Mouse (Mus musculus) lung, embryonic 15.5 days (tissue): ENCODE data around the gene Dnajc6. TPM values are rescaled to one million over a fixed set of nuclear protein-coding genes. Genes with fewer than 3 reads are reported as not detected.
A peak's percentile ranks its signal among the peaks of the same experiment; 100 is the strongest.

Experiments
- ATAC-seq: fragments of 200-750 bp; cut with Nextera tagmentation; 2 replicates; pipeline ENCODE4 v1.8.0; 2017; ENCODE audit warnings: moderate number of reproducible peaks, borderline replicate concordance; ENCODE audit not compliant: low FRiP score, low TSS enrichment; ENCODE audit errors: extremely low read depth
- H3K27ac ChIP-seq: fragments of 300-500 bp; sonication (generic); 2 replicates; pipeline ENCODE4 v1.5.1; 2015; ENCODE audit warnings: moderate library complexity, mild to moderate bottlenecking, inconsistent platforms
- H3K27me3 ChIP-seq: fragments of 300-500 bp; sonication (generic); 2 replicates; pipeline ENCODE4 v1.6.1; 2015; ENCODE audit warnings: inconsistent platforms
- H3K36me3 ChIP-seq: fragments of 300-500 bp; sonication (generic); 2 replicates; pipeline ENCODE4 v1.6.1; 2015; ENCODE audit warnings: inconsistent platforms
- H3K4me1 ChIP-seq: fragments of 300-500 bp; sonication (generic); 2 replicates; pipeline ENCODE4 v1.6.1; 2015; ENCODE audit warnings: inconsistent platforms
- H3K4me2 ChIP-seq: fragments of 300-500 bp; sonication (generic); 2 replicates; pipeline ENCODE4 v1.6.1; 2015; ENCODE audit warnings: inconsistent platforms, mild to moderate bottlenecking, moderate library complexity
- H3K4me3 ChIP-seq: fragments of 300-500 bp; sonication (generic); 2 replicates; pipeline ENCODE4 v1.5.1; 2015; ENCODE audit warnings: mild to moderate bottlenecking, inconsistent platforms
- H3K9ac ChIP-seq: fragments of 300-500 bp; sonication (generic); 2 replicates; pipeline ENCODE4 v1.6.1; 2015; ENCODE audit warnings: inconsistent platforms
- H3K9me3 ChIP-seq: fragments of 300-500 bp; sonication (generic); 2 replicates; pipeline ENCODE4 v1.6.1; 2016; ENCODE audit warnings: inconsistent platforms
- WGBS: fragments of 180-500 bp; shearing (Covaris S2); methylation state at CpG from one replicate; pipeline ENCODE4 v1.1.7; 2015; 5-methylcytosine and 5-hydroxymethylcytosine counted together
- polyA plus RNA-seq: library from polyadenylated mRNA; unstranded; fragments of >200 nt; fragmentation: Nextera tagmentation; extraction: Ambion mirVana; gene quantifications from 2 replicates; pipeline ENCODE4 v1.2.1, GENCODE M21; 2015

The Dnajc6 gene
- polyA plus RNA-seq, 1 experiment from 2014 or later: 0.98 TPM

- no peak for ATAC-seq
- Histone ChIP-seq H3K4me1 (no peaks in the 10 kb centered on the region), H3K9ac (no peak overlapping the region), H3K9me3 (no peaks in the 10 kb centered on the region), H3K4me3 (no peak overlapping the region), H3K36me3 (no peaks in the 10 kb centered on the region), H3K4me2 (no peak overlapping the region), H3K27me3 (no peaks in the 10 kb centered on the region), H3K27ac (no peak overlapping the region)
- WGBS: 71% methylated on average over 2 of the region's 2 CpGs
These were observed 123.8 kb downstream of the Dnajc6 start for GRCm38 (mm10) chr4:101620206-101620605.

GRCm38 (mm10) chr4:101621241-101621640, 124.8 kb downstream of the Dnajc6 start:
- H3K9me3 ChIP-seq: no peaks in the 10 kb centered on the region
- H3K4me2 ChIP-seq: no peak overlapping the region
- no peak overlapping the region for H3K4me3 ChIP-seq
- H3K36me3 ChIP-seq: no peaks in the 10 kb centered on the region
- H3K4me1 ChIP-seq: no peaks in the 10 kb centered on the region
- ATAC-seq: no peak
- H3K9ac ChIP-seq: no peak overlapping the region
- H3K27me3 ChIP-seq: no peaks in the 10 kb centered on the region
- WGBS: 87% methylated on average over 5 of the region's 5 CpGs
- H3K27ac ChIP-seq: no peak overlapping the region

DNA sequence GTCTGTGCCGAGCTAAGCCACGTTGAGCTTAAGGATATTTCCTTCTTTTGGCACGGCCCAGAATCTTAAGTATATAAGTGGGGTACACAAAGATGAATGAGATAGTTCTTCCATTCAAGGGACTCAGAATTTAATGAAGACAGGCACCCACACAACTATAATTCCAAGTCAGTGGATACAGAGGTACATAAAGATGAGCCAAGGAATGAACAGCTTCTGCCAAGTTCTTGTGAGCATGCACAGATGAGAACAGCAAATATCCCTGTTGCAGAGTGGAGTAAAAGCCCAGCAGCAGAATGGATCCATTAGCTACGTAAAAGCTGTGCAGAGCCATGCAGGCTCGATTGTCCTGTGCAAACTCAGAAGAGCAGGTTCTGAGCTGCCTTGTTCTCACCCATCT, 128.8 kb downstream of the Dnajc6 start:
- Histone ChIP-seq H3K27ac (no peak overlapping the region), H3K4me3 (no peak overlapping the region), H3K9ac (no peak overlapping the region), H3K9me3 (no peaks in the 10 kb centered on the region), H3K4me1 (no peaks in the 10 kb centered on the region), H3K27me3 (no peaks in the 10 kb centered on the region), H3K36me3 (no peaks in the 10 kb centered on the region), H3K4me2 (no peak overlapping the region)
- no peak for ATAC-seq
- 78% methylated on average over 5 of the region's 5 CpGs for WGBS

DNA sequence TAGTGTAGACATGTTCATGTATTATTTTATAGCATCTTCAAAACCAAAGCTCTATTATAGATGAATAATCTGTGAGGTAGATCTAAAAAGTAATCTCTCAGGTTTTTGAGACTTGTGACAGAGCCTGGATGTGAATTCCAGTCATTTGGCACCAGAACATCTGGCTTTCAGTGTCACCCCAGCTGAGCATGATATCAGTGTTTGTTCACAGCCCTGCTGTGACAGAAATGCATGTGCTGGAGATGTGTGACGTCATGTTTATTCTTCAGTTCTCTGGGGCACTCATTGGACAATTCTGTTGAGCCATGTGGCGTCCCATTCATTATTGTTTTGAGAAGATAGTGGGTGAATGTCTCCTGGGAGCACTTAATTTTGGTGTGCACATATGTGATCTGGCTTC, 139.1 kb downstream of the Dnajc6 start:
- WGBS: 41% methylated on average over 2 of the region's 2 CpGs
- Histone ChIP-seq H3K9me3 (no peaks in the 10 kb centered on the region), H3K27ac (no peak overlapping the region), H3K4me2 (no peak overlapping the region), H3K27me3 (no peaks in the 10 kb centered on the region), H3K4me1 (no peaks in the 10 kb centered on the region), H3K4me3 (no peak overlapping the region), H3K9ac (no peak overlapping the region), H3K36me3 (no peaks in the 10 kb centered on the region)
- no peak for ATAC-seq

GRCm38 (mm10) chr4:101637472-101637871, 141.0 kb downstream of the Dnajc6 start:
- ATAC-seq: no peak
- H3K27me3 ChIP-seq: no peaks in the 10 kb centered on the region
- WGBS: 93% methylated on average over 1 of the region's 1 CpGs
- no peaks in the 10 kb centered on the region for H3K9me3 ChIP-seq
- no peak overlapping the region for H3K9ac ChIP-seq
- H3K4me1 ChIP-seq: no peaks in the 10 kb centered on the region
- no peak overlapping the region for H3K4me3 ChIP-seq
- no peak overlapping the region for H3K4me2 ChIP-seq
- no peaks in the 10 kb centered on the region for H3K36me3 ChIP-seq
- no peak overlapping the region for H3K27ac ChIP-seq

GRCm38 (mm10) chr4:101640631-101641030, 144.2 kb downstream of the Dnajc6 start:
- H3K9me3 ChIP-seq: no peaks in the 10 kb centered on the region
- 65% methylated on average over 5 of the region's 5 CpGs for WGBS
- no peak overlapping the region for H3K9ac ChIP-seq
- no peak for ATAC-seq
- no peaks in the 10 kb centered on the region for H3K36me3 ChIP-seq
- no peaks in the 10 kb centered on the region for H3K4me1 ChIP-seq
- no peak overlapping the region for H3K4me3 ChIP-seq
- H3K27ac ChIP-seq: no peak overlapping the region
- H3K4me2 ChIP-seq: no peak overlapping the region
- H3K27me3 ChIP-seq: no peaks in the 10 kb centered on the region

DNA sequence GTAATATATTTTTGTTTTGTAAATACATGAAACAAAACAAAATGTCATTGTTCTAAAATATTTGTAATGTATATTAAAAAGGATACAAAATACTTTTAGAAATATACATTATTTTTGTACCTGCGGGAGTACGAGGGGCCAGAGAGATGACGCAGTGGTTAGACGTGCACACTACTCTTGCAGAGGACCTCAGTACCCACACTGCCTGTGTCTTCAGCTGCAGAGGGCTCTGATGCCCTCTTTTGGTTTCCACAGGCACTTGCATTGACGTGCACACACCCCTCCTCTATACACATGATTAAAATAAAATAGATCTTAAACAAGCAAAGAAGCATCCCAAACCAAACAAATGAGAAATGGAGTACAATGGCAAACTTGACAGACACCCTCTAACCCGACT, 146.3 kb downstream of the Dnajc6 start:
- Histone ChIP-seq H3K36me3 (no peaks in the 10 kb centered on the region), H3K9ac (no peak overlapping the region), H3K4me2 (no peak overlapping the region), H3K4me1 (peaks cover 3% of the 10 kb centered on the region; the same call in 1 of the 2 replicates), H3K9me3 (no peaks in the 10 kb centered on the region), H3K4me3 (no peak overlapping the region), H3K27me3 (no peaks in the 10 kb centered on the region), H3K27ac (no peak overlapping the region)
- no peak for ATAC-seq
- 76% methylated on average over 6 of the region's 6 CpGs for WGBS

DNA sequence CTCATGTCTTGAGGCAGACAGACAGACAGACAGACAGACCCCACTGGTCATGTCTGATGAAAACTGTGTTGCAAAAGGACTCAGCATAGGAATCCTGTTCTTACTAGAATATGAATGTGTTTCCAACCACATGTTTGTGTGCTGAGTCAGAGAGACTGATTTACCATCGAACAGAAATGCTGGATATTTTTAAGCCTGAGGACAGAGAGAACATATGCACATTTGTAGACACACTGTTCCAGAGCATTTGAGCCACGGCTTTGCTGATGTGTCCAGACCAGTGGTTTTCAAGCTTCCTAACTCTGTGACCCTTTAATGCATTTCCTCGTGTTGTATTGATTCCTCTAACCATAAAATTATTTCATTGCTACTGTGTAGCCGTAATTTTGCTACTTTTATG, 146.8 kb downstream of the Dnajc6 start:
- Histone ChIP-seq H3K4me1 (peaks cover 3% of the 10 kb centered on the region; the same call in 1 of the 2 replicates), H3K9me3 (no peaks in the 10 kb centered on the region), H3K36me3 (no peaks in the 10 kb centered on the region), H3K27ac (no peak overlapping the region), H3K27me3 (no peaks in the 10 kb centered on the region), H3K4me2 (no peak overlapping the region), H3K4me3 (no peak overlapping the region), H3K9ac (no peak overlapping the region)
- no peak for ATAC-seq
- WGBS: 64% methylated on average over 4 of the region's 4 CpGs

- H3K9ac ChIP-seq: peak overlapping the region; percentile 46
- under 1% methylated on average over 8 of the region's 8 CpGs for WGBS
- H3K4me1 ChIP-seq: peaks cover 16% of the 10 kb centered on the region
- no peaks in the 10 kb centered on the region for H3K36me3 ChIP-seq
- no peaks in the 10 kb centered on the region for H3K27me3 ChIP-seq
- peak overlapping the region; percentile 64 for H3K4me3 ChIP-seq
- peak overlapping the region; percentile 71 for H3K4me2 ChIP-seq
- peak overlapping the region; percentile 83 for H3K27ac ChIP-seq
- H3K9me3 ChIP-seq: no peaks in the 10 kb centered on the region
- ATAC-seq: no peak
These were observed 150.4 kb downstream of the Dnajc6 start for GRCm38 (mm10) chr4:101646857-101647195.

- WGBS: under 1% methylated on average over 39 of the region's 39 CpGs
- no peaks in the 10 kb centered on the region for H3K36me3 ChIP-seq
These were observed 150.9 kb downstream of the Dnajc6 start, which contains the start of gene Leprot for GRCm38 (mm10) chr4:101647196-101647905. Leprot (plus strand) TSS chr4:101647718.

DNA sequence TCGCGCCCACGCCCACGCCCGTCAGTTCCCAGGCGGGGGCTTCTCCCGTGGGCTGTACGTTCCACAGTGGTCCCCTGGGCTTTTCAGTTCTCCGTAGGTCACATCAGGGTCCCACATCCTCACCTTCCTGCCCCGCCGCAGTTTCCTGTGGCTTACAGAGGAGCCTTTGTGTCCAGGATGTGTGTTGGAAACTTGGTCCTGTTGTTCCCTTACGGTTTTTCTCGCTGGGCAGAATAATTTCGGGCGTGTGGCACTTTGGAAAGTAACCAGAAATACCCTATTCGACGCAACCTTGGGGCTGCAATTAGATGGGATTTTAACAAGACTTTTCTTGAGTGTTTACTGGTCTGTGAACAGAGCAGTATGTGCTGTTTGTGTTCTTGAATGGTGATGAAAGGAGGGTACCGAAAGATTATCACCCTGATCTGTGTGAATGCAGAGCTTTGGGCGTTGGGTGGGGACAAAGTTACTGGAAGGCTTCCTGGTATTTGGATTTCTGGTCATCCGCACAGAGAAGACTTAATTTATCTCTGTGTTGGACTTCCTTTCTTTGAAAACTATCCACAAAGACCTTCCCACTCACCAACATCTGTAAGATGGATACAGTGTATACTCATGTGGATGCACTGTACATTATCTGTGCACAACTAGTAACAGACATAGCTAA, 151.7 kb downstream of the Dnajc6 start:
- Histone ChIP-seq H3K4me3 (peak overlapping the region; percentile 64), H3K4me1 (peaks cover 16% of the 10 kb centered on the region), H3K9ac (peak overlapping the region; percentile 79), H3K36me3 (0 out of 2 replicates have a peak, but pooled peaks cover 3% of the 10 kb centered on the region), H3K27ac (peak overlapping the region; percentile 80), H3K27me3 (no peaks in the 10 kb centered on the region), H3K9me3 (no peaks in the 10 kb centered on the region), H3K4me2 (peak overlapping the region; percentile 54)
- no peak for ATAC-seq
- under 1% methylated on average over 20 of the region's 20 CpGs for WGBS

More at GRCm38 (mm10) chr4:101647196-101647905, 150.9 kb downstream of the Dnajc6 start, which contains the start of gene Leprot:
- peaks cover 16% of the 10 kb centered on the region for H3K4me1 ChIP-seq
- H3K27ac ChIP-seq: peak within 1 kb of the TSS; percentile 83
- H3K9ac ChIP-seq: peak within 1 kb of the TSS; percentile 79
- no peaks in the 10 kb centered on the region for H3K9me3 ChIP-seq
- H3K27me3 ChIP-seq: no peaks in the 10 kb centered on the region
- H3K4me3 ChIP-seq: peak within 1 kb of the TSS; percentile 64
- H3K4me2 ChIP-seq: peak within 1 kb of the TSS; percentile 71
- peak; percentile 98 for ATAC-seq

DNA sequence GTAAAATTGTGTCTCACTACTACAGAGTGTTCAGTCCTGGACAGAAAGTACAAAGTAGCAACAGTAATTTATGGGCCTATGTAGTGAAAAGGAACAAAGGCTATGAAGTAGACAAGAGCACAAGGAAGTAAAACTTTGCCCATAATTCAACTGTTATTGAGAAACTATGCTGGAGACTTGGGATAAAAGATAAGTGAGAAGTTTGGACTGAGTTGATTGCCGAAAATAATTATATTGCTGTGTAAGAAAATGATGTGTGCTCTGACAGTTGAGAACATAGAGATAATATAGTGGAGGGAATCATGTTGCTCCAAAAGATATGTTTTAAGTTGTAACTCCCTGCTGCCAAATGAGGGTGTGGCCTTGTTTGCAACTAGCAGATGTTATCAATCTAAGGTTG, 152.3 kb downstream of the Dnajc6 start:
- H3K36me3 ChIP-seq: 0 out of 2 replicates have a peak, but pooled peaks cover 3% of the 10 kb centered on the region
- peak overlapping the region; percentile 64 for H3K4me3 ChIP-seq
- peak overlapping the region; percentile 54 for H3K4me2 ChIP-seq
- peak overlapping the region; percentile 80; the same call in 1 of the 2 replicates for H3K27ac ChIP-seq
- WGBS: 42% methylated on average over 1 of the region's 1 CpGs
- H3K4me1 ChIP-seq: peaks cover 16% of the 10 kb centered on the region
- no peak for ATAC-seq
- no peaks in the 10 kb centered on the region for H3K27me3 ChIP-seq
- no peaks in the 10 kb centered on the region for H3K9me3 ChIP-seq
- peak overlapping the region; percentile 79; the same call in 1 of the 2 replicates for H3K9ac ChIP-seq
